Mouse (Mus musculus) midbrain, embryonic 12.5 days (tissue): ENCODE data around the gene Pih1d1. TPM values are rescaled to one million over a fixed set of nuclear protein-coding genes. Genes with fewer than 3 reads are reported as not detected.
A peak's percentile ranks its signal among the peaks of the same experiment; 100 is the strongest.

Source experiments
- ATAC-seq: fragments of 200-750 bp; cut with Nextera tagmentation; 2 replicates; pipeline ENCODE4 v1.8.0; 2017; ENCODE audit warnings: low read depth, moderate TSS enrichment, moderate library complexity; ENCODE audit not compliant: low FRiP score
- H3K27ac ChIP-seq: fragments of 300-500 bp; sonication (generic); replicated peaks from 2 replicates; pipeline ENCODE4 v1.5.1; 2016; ENCODE audit warnings: mild to moderate bottlenecking
- H3K27me3 ChIP-seq: fragments of 300-500 bp; sonication (generic); 2 replicates; pipeline ENCODE4 v1.6.1; 2016; ENCODE audit warnings: mild to moderate bottlenecking
- H3K36me3 ChIP-seq: fragments of 300-500 bp; sonication (generic); 2 replicates; pipeline ENCODE4 v1.6.1; 2016
- H3K4me1 ChIP-seq: fragments of 300-500 bp; sonication (generic); 2 replicates; pipeline ENCODE4 v1.6.1; 2016
- H3K4me2 ChIP-seq: fragments of 300-500 bp; sonication (generic); replicated peaks from 2 replicates; pipeline ENCODE4 v1.6.1; 2016; ENCODE audit warnings: mild to moderate bottlenecking, moderate library complexity
- H3K4me3 ChIP-seq: fragments of 300-500 bp; sonication (generic); 2 replicates; pipeline ENCODE4 v1.5.1; 2016; ENCODE audit warnings: mild to moderate bottlenecking
- H3K9ac ChIP-seq: fragments of 300-500 bp; sonication (generic); replicated peaks from 2 replicates; pipeline ENCODE4 v1.6.1; 2016; ENCODE audit warnings: mild to moderate bottlenecking, moderate library complexity
- H3K9me3 ChIP-seq: fragments of 300-500 bp; sonication (generic); 2 replicates; pipeline ENCODE4 v1.6.1; 2016; ENCODE audit warnings: mild to moderate bottlenecking
- WGBS: fragments of 180-500 bp; shearing (Covaris S2); methylation state at CpG from one replicate; pipeline ENCODE4 v1.1.7; 2016; 5-methylcytosine and 5-hydroxymethylcytosine counted together
- polyA plus RNA-seq: library from polyadenylated mRNA; unstranded; fragments of >200 nt; fragmentation: Nextera tagmentation; extraction: Ambion mirVana; gene quantifications from 2 replicates; pipeline ENCODE4 v1.2.1, GENCODE M21; 2016

Gene Pih1d1
- polyA plus RNA-seq, 1 experiment from 2014 or later: 103 TPM

DNA sequence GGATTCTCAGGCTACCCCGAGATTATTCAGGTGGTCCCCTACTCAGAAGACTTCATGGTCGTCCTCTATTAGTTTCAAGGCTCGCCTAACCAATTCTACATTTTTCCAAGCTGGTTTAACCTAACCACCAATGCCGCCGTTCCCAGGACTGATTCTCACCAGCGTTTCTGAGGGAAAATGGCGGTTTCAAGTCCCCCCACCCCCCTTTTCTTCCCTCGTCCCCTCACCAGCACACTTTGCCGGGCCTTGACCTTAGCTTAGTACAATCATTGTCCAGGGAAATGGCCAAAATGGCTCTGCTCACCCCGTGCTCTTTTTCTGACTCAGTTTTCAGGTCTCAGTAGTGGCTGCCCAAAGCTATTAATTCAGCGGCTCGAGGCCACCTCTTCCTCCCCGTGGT lies 21.3 kb downstream of the Pih1d1 start:
- Histone ChIP-seq H3K4me1 (peaks cover 16% of the 10 kb centered on the region), H3K27me3 (peaks cover 96% of the 10 kb centered on the region), H3K4me3 (no peak overlapping the region), H3K27ac (no peak overlapping the region), H3K9ac (no peak overlapping the region), H3K9me3 (peaks cover 1% of the 10 kb centered on the region; the same call in 1 of the 2 replicates), H3K4me2 (0 out of 2 replicates have a peak overlapping the region, but pooled peaks have one; percentile 32), H3K36me3 (no peaks in the 10 kb centered on the region)
- no peak for ATAC-seq
- WGBS: 2% methylated on average over 13 of the region's 13 CpGs

DNA sequence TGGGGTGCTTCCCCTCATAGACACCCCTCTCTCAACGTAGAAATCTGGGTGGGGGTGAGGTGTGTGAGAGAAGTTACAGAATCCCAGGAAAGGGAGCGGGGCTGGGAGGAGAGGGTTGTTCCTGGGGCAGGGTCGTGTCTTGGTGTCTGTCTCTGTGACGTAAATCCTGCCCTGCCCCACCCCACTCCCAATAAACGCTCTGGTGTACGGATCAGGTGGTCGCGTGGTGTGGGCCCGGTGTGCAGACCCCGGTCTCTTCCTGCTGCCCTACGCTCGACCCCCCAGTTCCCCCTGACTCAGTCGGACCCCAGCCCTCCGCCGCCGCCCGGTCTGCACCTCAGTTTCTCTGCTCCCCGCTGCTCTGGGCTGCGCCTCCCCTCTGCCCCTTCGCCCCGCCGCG lies 21.8 kb downstream of the Pih1d1 start:
- Histone ChIP-seq H3K4me3 (peak overlapping the region; percentile 26), H3K4me1 (peaks cover 16% of the 10 kb centered on the region), H3K27ac (no peak overlapping the region), H3K36me3 (no peaks in the 10 kb centered on the region), H3K9ac (no peak overlapping the region), H3K4me2 (peak overlapping the region; percentile 29), H3K27me3 (peaks cover 96% of the 10 kb centered on the region), H3K9me3 (no peaks in the 10 kb centered on the region)
- ATAC-seq: no peak
- 2% methylated on average over 23 of the region's 23 CpGs for WGBS

DNA sequence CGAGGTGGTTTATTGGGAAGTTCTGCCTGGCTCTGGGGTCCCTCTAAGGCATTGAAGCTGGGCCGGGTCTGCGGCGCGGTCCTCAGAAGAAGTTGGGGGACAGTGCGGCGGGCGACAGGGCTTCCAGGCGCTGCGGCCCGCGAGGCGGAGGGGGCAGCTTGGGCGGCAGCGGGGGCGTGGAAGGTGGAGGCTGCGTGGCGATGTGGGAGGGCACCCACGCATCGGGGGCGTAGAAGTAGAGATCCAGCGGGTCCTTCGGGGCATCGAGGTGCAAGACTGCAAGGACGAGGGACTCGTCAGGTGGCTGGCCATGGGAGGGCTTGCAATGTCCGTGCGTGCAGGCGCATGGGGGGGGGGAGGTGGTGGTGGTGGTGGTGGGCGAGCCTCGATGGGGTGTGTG lies 22.3 kb downstream of the Pih1d1 start:
- H3K4me3 ChIP-seq: peak overlapping the region; percentile 26
- peaks cover 18% of the 10 kb centered on the region for H3K4me1 ChIP-seq
- H3K9ac ChIP-seq: no peak overlapping the region
- ATAC-seq: no peak
- H3K9me3 ChIP-seq: no peaks in the 10 kb centered on the region
- H3K27ac ChIP-seq: no peak overlapping the region
- peak overlapping the region; percentile 29 for H3K4me2 ChIP-seq
- WGBS: 2% methylated on average over 31 of the region's 31 CpGs
- H3K36me3 ChIP-seq: no peaks in the 10 kb centered on the region
- H3K27me3 ChIP-seq: peaks cover 97% of the 10 kb centered on the region

DNA sequence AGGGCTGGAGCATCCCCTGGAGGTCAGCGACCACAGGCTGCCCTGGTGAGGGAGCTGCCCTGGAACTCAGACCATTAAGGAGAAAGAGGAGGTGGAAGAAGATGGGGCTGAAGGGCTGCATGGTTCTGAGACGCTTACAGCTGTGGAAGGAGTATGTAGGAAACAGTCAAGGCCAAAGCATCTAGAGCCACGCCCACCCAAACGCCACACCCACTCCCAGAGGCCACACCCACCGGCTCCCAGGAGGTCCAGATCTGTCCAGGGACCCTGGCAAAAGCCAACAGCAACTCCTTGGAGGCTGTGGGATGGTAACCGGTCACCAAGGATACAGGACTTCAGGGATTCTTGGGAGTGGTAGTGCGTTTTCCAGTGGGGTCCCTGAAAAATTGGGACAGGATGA lies 24.4 kb downstream of the Pih1d1 start:
- no peak overlapping the region for H3K27ac ChIP-seq
- H3K4me3 ChIP-seq: no peak overlapping the region
- peaks cover 98% of the 10 kb centered on the region for H3K27me3 ChIP-seq
- WGBS: 22% methylated on average over 7 of the region's 7 CpGs
- H3K4me2 ChIP-seq: no peak overlapping the region
- no peak for ATAC-seq
- H3K9ac ChIP-seq: no peak overlapping the region
- no peaks in the 10 kb centered on the region for H3K36me3 ChIP-seq
- no peaks in the 10 kb centered on the region for H3K9me3 ChIP-seq
- peaks cover 32% of the 10 kb centered on the region for H3K4me1 ChIP-seq

DNA sequence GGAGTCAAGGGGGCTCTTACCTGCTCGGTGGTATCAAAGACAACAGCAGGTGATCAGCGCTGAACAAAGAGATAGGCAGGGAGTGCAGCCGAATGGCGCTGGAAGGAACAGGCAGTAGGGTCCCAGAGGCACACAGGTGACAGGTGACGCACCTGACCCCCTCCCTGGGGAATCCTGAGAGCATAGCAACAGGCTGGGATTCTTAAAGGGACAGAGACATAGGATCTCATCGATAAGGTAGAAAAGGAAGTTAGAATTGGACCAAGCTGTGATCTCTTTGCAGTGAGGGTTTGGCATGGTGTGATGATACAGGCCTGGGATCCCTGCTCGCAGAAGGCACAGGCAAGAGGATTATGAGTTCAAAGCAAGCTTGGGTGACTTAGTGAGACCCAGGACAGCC lies 25.4 kb downstream of the Pih1d1 start, which contains the start of gene Gfy:
Gene Gfy (minus strand): TSS at position 101 of the 400 bp plus-strand sequence.
- Histone ChIP-seq H3K4me1 (peaks cover 32% of the 10 kb centered on the region), H3K4me2 (no peak within 1 kb of the TSS), H3K36me3 (no peaks in the 10 kb centered on the region), H3K9ac (no peak within 1 kb of the TSS), H3K4me3 (no peak within 1 kb of the TSS), H3K27ac (no peak within 1 kb of the TSS), H3K9me3 (no peaks in the 10 kb centered on the region), H3K27me3 (peaks cover 100% of the 10 kb centered on the region)
- 22% methylated on average over 7 of the region's 7 CpGs for WGBS
- no peak for ATAC-seq

DNA sequence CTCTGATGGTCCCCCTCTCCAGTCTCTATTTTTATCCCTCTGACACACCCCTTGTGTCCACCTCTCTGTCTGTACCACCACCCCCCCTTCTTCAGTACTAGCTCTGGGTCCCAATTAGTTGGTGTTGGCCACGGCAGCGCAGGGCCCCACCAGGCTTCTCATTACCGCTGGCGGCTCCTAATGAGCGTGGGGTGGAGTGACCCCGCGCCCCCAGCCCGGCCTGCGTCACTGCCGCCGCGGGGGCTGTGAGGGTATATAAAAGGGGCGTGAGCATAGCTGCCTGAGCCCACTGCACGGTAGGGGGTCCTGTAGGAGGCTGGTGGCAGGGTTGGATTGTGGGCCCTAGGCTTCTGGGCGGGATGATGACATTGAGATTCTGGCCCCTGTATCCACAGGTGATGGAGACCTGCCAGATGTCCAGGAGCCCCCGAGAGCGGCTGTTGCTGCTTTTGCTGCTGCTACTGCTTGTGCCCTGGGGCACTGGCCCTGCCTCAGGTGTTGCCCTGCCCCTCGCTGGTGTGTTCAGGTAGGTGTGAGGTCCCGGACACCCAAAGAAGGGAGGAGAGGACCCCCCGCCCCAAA lies 26.9 kb downstream of the Pih1d1 start, which contains the start of gene Pth2:
Gene Pth2 (plus strand): TSS at position 100 of the 582 bp plus-strand sequence.
- Histone ChIP-seq H3K4me2 (peak within 1 kb of the TSS; percentile 48), H3K36me3 (no peaks in the 10 kb centered on the region), H3K27me3 (peaks cover 100% of the 10 kb centered on the region), H3K4me1 (peaks cover 22% of the 10 kb centered on the region), H3K27ac (no peak within 1 kb of the TSS), H3K9ac (no peak within 1 kb of the TSS), H3K9me3 (no peaks in the 10 kb centered on the region), H3K4me3 (peak within 1 kb of the TSS; percentile 25)
- no peak for ATAC-seq
- WGBS: 23% methylated on average over 19 of the region's 20 CpGs

DNA sequence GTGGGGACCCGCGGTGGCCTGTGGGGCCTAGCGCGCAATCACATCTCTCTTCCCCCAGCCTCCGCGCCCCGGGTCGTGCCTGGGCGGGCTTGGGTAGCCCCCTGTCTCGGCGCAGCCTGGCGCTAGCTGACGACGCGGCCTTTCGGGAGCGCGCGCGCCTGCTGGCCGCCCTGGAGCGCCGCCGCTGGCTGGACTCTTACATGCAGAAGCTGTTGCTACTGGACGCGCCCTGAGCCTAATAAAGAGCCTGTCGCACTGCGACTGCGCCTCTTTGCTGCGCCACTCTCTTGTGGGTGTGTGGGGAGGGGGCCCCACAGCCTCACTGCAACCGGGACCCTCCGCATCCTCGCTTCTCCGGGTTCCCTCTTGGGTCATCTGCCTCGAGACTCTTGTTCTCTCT lies 27.4 kb downstream of the Pih1d1 start:
- Histone ChIP-seq H3K4me3 (peak overlapping the region; percentile 25), H3K9me3 (no peaks in the 10 kb centered on the region), H3K27ac (no peak overlapping the region), H3K27me3 (peaks cover 100% of the 10 kb centered on the region), H3K9ac (no peak overlapping the region), H3K36me3 (no peaks in the 10 kb centered on the region), H3K4me1 (peaks cover 17% of the 10 kb centered on the region), H3K4me2 (peak overlapping the region; percentile 48)
- 5% methylated on average over 35 of the region's 35 CpGs for WGBS
- ATAC-seq: 0 out of 2 replicates have a peak, but pooled peaks have one; percentile 23

DNA sequence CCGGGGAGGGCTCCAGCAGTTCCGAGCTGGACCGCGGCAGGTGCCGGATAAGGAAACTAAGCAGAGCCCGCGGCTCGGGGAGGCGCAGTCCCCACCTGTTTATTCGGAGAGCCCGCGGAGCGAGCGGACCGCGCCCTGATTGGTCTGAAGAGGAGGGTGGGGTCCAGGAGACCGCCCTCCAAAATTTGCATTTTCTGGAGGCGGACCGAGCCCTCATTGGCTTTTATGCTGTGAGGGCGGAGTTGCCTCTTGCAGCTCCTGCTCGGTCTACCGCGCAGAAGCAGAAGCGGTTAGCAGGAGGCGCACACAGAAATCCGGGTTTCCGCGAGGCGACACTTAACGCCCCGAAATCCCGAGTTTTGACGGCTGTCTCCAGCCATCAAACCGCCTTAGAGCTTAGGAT lies 28.1 kb downstream of the Pih1d1 start:
- Histone ChIP-seq H3K9ac (no peak overlapping the region; the same call in 1 of the 2 replicates), H3K36me3 (no peaks in the 10 kb centered on the region), H3K9me3 (no peaks in the 10 kb centered on the region), H3K27ac (no peak overlapping the region), H3K27me3 (peaks cover 99% of the 10 kb centered on the region), H3K4me2 (peak overlapping the region; percentile 48), H3K4me1 (peaks cover 16% of the 10 kb centered on the region), H3K4me3 (peak overlapping the region; percentile 25; the same call in 1 of the 2 replicates)
- peak; percentile 71; the same call in 1 of the 2 replicates for ATAC-seq
- WGBS: 1% methylated on average over 34 of the region's 34 CpGs

DNA sequence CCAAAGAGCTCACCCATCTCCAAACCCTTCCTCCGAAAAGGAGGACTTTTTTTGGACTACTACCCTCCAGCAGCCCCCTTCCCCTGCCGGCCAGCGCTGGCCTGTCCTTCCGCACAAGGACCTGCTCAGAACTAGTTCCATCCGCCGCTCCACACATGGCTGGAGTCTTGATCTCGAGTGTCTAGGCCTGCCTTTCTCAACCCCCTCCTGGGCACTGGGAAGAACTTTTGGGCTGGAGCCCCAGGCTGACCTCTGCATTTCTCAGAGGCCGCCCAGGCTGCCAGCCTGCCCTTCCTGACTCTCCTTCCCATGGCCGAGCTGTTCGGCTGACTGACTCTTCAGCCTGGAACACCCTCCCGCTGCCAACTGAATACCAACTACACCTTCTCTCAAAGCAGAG lies 28.5 kb downstream of the Pih1d1 start:
- H3K36me3 ChIP-seq: no peaks in the 10 kb centered on the region

DNA sequence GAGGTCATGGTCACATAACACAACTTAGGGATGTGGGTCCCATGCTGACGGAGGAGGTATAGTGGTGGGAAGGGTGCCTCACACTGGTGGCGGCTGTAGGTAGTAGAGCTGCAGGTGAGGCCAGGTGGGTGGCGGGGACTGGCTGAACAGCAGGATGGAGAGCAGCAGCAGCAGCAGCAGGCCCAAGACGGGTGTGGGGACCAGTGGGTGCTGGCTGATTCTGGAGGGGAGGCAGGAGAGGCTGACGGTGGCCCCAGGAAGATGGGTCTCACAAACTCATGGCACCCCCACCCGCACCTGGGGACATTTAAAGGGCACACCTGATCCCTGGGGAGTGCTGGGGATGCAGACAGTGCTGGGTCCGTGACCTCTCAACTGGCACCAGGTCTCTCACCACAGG lies 29.6 kb downstream of the Pih1d1 start:
- H3K4me3 ChIP-seq: no peak overlapping the region

More for the DNA sequence above, 28.5 kb downstream of the Pih1d1 start:
- 15% methylated on average over 11 of the region's 11 CpGs for WGBS
- H3K4me1 ChIP-seq: peaks cover 16% of the 10 kb centered on the region
- H3K9ac ChIP-seq: no peak overlapping the region; the same call in 1 of the 2 replicates
- no peaks in the 10 kb centered on the region for H3K9me3 ChIP-seq
- H3K27ac ChIP-seq: no peak overlapping the region
- H3K27me3 ChIP-seq: peaks cover 96% of the 10 kb centered on the region
- peak overlapping the region; percentile 25; the same call in 1 of the 2 replicates for H3K4me3 ChIP-seq
- H3K4me2 ChIP-seq: peak overlapping the region; percentile 48
- no peak for ATAC-seq

DNA sequence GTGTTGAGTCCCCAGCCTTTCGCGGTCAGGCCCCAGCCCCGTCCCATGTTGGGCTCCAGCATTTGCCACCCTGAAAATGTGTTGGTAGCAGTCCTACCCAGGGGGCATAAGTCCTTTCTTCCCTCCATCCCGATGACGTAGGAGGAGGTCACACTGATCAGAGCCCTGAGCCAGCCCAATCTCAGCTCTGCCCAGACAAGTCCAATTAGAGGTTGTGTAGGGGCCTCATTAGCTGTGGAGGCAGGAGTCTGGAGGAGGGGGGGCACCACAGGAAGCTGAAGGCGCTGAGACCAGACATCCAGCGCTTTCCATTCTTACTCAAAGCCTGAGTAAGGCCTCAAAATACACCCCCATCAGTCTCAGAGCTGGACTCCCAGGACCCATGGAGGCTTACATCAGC lies 31.8 kb downstream of the Pih1d1 start:
- no peak overlapping the region for H3K9ac ChIP-seq
- ATAC-seq: no peak
- H3K9me3 ChIP-seq: no peaks in the 10 kb centered on the region
- no peaks in the 10 kb centered on the region for H3K36me3 ChIP-seq
- H3K27me3 ChIP-seq: peaks cover 93% of the 10 kb centered on the region
- H3K27ac ChIP-seq: no peak overlapping the region
- H3K4me3 ChIP-seq: no peak overlapping the region
- H3K4me2 ChIP-seq: no peak overlapping the region
- WGBS: 70% methylated on average over 7 of the region's 7 CpGs
- H3K4me1 ChIP-seq: peaks cover 16% of the 10 kb centered on the region

More for the DNA sequence above, 29.6 kb downstream of the Pih1d1 start:
- no peak for ATAC-seq
- Histone ChIP-seq H3K36me3 (no peaks in the 10 kb centered on the region), H3K9me3 (no peaks in the 10 kb centered on the region), H3K9ac (no peak overlapping the region), H3K4me2 (no peak overlapping the region), H3K27ac (no peak overlapping the region), H3K27me3 (peaks cover 96% of the 10 kb centered on the region), H3K4me1 (peaks cover 16% of the 10 kb centered on the region)
- 69% methylated on average over 7 of the region's 7 CpGs for WGBS

DNA sequence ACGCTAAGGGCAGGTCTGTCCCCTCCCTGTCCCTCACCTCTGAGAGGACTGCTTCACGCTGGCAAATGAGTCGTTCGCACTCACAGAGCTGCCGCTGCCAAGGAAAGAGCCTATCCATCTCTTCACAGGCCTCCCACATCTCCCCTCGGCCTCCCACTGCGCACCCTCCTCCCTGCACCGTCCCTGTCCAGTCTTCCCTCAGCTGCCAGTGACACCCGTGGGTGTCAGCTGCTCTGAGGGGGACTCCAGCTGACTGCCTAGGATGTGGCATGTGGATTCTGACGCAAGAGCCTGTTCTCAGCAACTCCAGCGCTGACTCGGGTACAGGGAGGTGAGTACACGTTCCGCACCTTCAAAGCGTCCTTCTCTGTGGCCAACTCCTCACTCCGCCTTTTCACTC lies 35.5 kb downstream of the Pih1d1 start:
- Histone ChIP-seq H3K4me3 (no peak overlapping the region), H3K9me3 (no peaks in the 10 kb centered on the region), H3K4me1 (peaks cover 4% of the 10 kb centered on the region; the same call in 1 of the 2 replicates), H3K27me3 (peaks cover 69% of the 10 kb centered on the region), H3K36me3 (no peaks in the 10 kb centered on the region), H3K4me2 (no peak overlapping the region), H3K27ac (no peak overlapping the region), H3K9ac (no peak overlapping the region)
- 66% methylated on average over 16 of the region's 16 CpGs for WGBS
- no peak for ATAC-seq
